In genomic region chr11:23665798-23666501, GRCm38 (mm10) we compare ENCODE assay signal across 8 mouse cellular contexts. TPM values are rescaled to one million over a fixed set of nuclear protein-coding genes. Genes with fewer than 3 reads are reported as not detected.
DNase-seq lines count a peak whose midpoint lies in the region; ATAC-seq and TF ChIP-seq lines count a peak whose summit lies in the region.

Gene Pex13 (minus strand): TSS chr11:23665959.

- peaks cover 1% of the 10 kb centered on the region for H3K4me1 ChIP-seq in ES-Bruce4 (ENCODE audit: control insufficient read depth, insufficient read depth, low read length)
- H3K4me1 ChIP-seq in forebrain, embryonic 14.5 days (ENCODE audit: control insufficient read depth, insufficient read depth, low read length) = 0 out of 2 replicates have a peak, but pooled peaks cover 4% of the 10 kb centered on the region
- peaks cover 21% of the 10 kb centered on the region for H3K4me1 ChIP-seq in neural tube, embryonic 15.5 days

- H3K27me3 ChIP-seq in ES-Bruce4 (ENCODE audit: control insufficient read depth, insufficient read depth, low read length, poor library complexity, severe bottlenecking) = no peaks in the 10 kb centered on the region
- no peaks in the 10 kb centered on the region for H3K27me3 ChIP-seq in forebrain, embryonic 14.5 days (replicated peaks; ENCODE audit: control insufficient read depth, insufficient read depth, low read length)
- H3K27me3 ChIP-seq in neural tube, embryonic 15.5 days (replicated peaks) = no peaks in the 10 kb centered on the region

- H3K9ac ChIP-seq in ES-Bruce4 (ENCODE audit: low read depth, poor library complexity, severe bottlenecking) = peak within 1 kb of the TSS; percentile 93
- peak within 1 kb of the TSS; percentile 91 for H3K9ac ChIP-seq in forebrain, embryonic 14.5 days (ENCODE audit: low read length)
- peak within 1 kb of the TSS; percentile 85 for H3K9ac ChIP-seq in neural tube, embryonic 15.5 days (replicated peaks)

- H3K9me3 ChIP-seq in ES-Bruce4 (replicated peaks; ENCODE audit: control insufficient read depth, insufficient read depth, low read length, poor library complexity, severe bottlenecking) = no peaks in the 10 kb centered on the region
- H3K9me3 ChIP-seq in forebrain, embryonic 14.5 days (replicated peaks; ENCODE audit: control insufficient read depth, low read length) = no peaks in the 10 kb centered on the region
- no peaks in the 10 kb centered on the region for H3K9me3 ChIP-seq in neural tube, embryonic 15.5 days (replicated peaks)

- ATAC-seq in cerebellum, adult (ENCODE audit: insufficient number of reproducible peaks, low FRiP score, low TSS enrichment) = peak; percentile 95
- ATAC-seq in forebrain, embryonic 14.5 days = peak; percentile 98
- peak; percentile 98 for ATAC-seq in neural tube, embryonic 15.5 days (ENCODE audit: low FRiP score)

- H3K36me3 ChIP-seq in ES-Bruce4 (ENCODE audit: control insufficient read depth, insufficient read depth, low read length, poor library complexity, severe bottlenecking) = peaks cover 7% of the 10 kb centered on the region; the same call in 1 of the 2 replicates
- peaks cover 4% of the 10 kb centered on the region; the same call in 1 of the 2 replicates for H3K36me3 ChIP-seq in forebrain, embryonic 14.5 days (ENCODE audit: control insufficient read depth, insufficient read depth, low read length)
- H3K36me3 ChIP-seq in neural tube, embryonic 15.5 days = 0 out of 2 replicates have a peak, but pooled peaks cover 3% of the 10 kb centered on the region

- H3K27ac ChIP-seq in ES-Bruce4 (ENCODE audit: insufficient read depth, low read length) = peak within 1 kb of the TSS; percentile 70
- H3K27ac ChIP-seq in forebrain, embryonic 14.5 days (ENCODE audit: low read depth, low read length) = peak within 1 kb of the TSS; percentile 94
- H3K27ac ChIP-seq in neural tube, embryonic 15.5 days (replicated peaks) = peak within 1 kb of the TSS; percentile 97

- H3K4me2 ChIP-seq in forebrain, embryonic 14.5 days (ENCODE audit: low read length) = peak within 1 kb of the TSS; percentile 65
- peak within 1 kb of the TSS; percentile 72 for H3K4me2 ChIP-seq in neural tube, embryonic 15.5 days

- TF ChIP-seq CTCF in ES-Bruce4 (IDR thresholded peaks at IDR 0.05; ENCODE audit: low read depth, low read length) = no peak

- WGBS in forebrain, embryonic 14.5 days = under 1% methylated on average over 49 of the region's 49 CpGs
- WGBS in neural tube, embryonic 15.5 days = under 1% methylated on average over 49 of the region's 49 CpGs

- TF ChIP-seq POLR2A in ES-Bruce4 (IDR thresholded peaks at IDR 0.05; ENCODE audit: insufficient read depth, low read length) = peak; percentile 18

- TF ChIP-seq EP300 in ES-Bruce4 (IDR thresholded peaks at IDR 0.05; ENCODE audit: insufficient read depth, low read depth, low read length) = 0 out of 2 replicates have a peak, but pooled peaks have one; percentile 16

- DNase-seq in forebrain, embryonic 14.5 days (ENCODE audit: low spot score) = peak; percentile 98
- DNase-seq in heart, postnatal 14 days = peak; percentile 94
- DNase-seq in layer of hippocampus, adult 11-12 months (ENCODE audit: low spot score) = peak; percentile 91
- DNase-seq in lung, adult 18-20 months = peak; percentile 93 to 95
- peak; percentile 96 for DNase-seq in testis, postnatal 14 days (ENCODE audit: low spot score)

- peak within 1 kb of the TSS; percentile 74 for H3K4me3 ChIP-seq in ES-Bruce4 (ENCODE audit: low read depth, low read length)
- peak within 1 kb of the TSS; percentile 96 for H3K4me3 ChIP-seq in forebrain, embryonic 14.5 days (ENCODE audit: low read depth, low read length)
- H3K4me3 ChIP-seq in neural tube, embryonic 15.5 days (replicated peaks) = peak within 1 kb of the TSS; percentile 88

- intact Hi-C loops in heart, postnatal 14 days (cut with DNase I) = loop anchor here (2.0 to 5.0 kb wide), 2 partner anchors 33 to 106 kb away; partner anchors contain the start of genes 0610010F05Rik and Rel

RNA-seq across cellular contexts. Expression of gene Pex13, which starts in this region (rescaled TPM):
- polyA plus RNA-seq in ES-Bruce4 (2011; ENCODE audit: insufficient read depth, insufficient read length, low read depth, missing spikeins) = 48.9 and 63.0 TPM in 2 replicates
- polyA plus RNA-seq in forebrain, embryonic 14.5 days (2014; fragmentation: Nextera tagmentation; extraction: Ambion mirVana) = 36.6 and 37.0 TPM in 2 replicates
- total RNA-seq in heart, postnatal 14 days (2021) = 10 to 100 TPM; 22.0 to 26.9 TPM
- 32.9 and 34.5 TPM in 2 replicates for polyA plus RNA-seq in neural tube, embryonic 15.5 days (2015; fragmentation: Nextera tagmentation; extraction: Ambion mirVana)

Comparison
In these comparisons a context has a peak if more than half of its experiments do, and no peak if none do; other contexts are left out.
1. Peak in every context shown above with its lines: DNase-seq, ATAC-seq, H3K4me3 ChIP-seq and H3K27ac ChIP-seq.